Mouse (Mus musculus) liver, adult 2 months (tissue): Measurements from ENCODE around the gene Myo1d. TPM values are rescaled to one million over a fixed set of nuclear protein-coding genes. Genes with fewer than 3 reads are reported as not detected.
"Not testable (repeated sequence)": the region's sequence is repeated elsewhere in the genome, so short reads cannot be mapped to it uniquely, and the experiment has no call there.

Experiments used
- DNase-seq: peaks from one replicate; pipeline ENCODE4 v3.0.0-alpha.2; 2011; ENCODE audit warnings: low read depth, low spot score; ENCODE audit errors: extremely low read depth
- H3K27ac ChIP-seq: fragments of 200-500 bp; replicated peaks from 2 replicates; pipeline ENCODE4 v1.5.1; 2012; ENCODE audit warnings: low read depth, mild to moderate bottlenecking, control low read depth, inconsistent platforms, low read length; ENCODE audit not compliant: insufficient read depth
- H3K27me3 ChIP-seq: fragments of 200-500 bp; 2 replicates; pipeline ENCODE4 v1.6.1; 2012; ENCODE audit warnings: mild to moderate bottlenecking, moderate library complexity, low read length, inconsistent platforms; ENCODE audit not compliant: control insufficient read depth, insufficient read depth
- H3K36me3 ChIP-seq: fragments of 200-500 bp; 2 replicates; pipeline ENCODE4 v1.6.1; 2012; ENCODE audit warnings: low read length, inconsistent platforms; ENCODE audit not compliant: control insufficient read depth, insufficient read depth
- H3K4me1 ChIP-seq: fragments of 200-500 bp; 2 replicates; pipeline ENCODE4 v1.6.1; 2011; ENCODE audit warnings: low read length; ENCODE audit not compliant: control insufficient read depth, insufficient read depth
- H3K4me3 ChIP-seq: fragments of 200-500 bp; 2 replicates; pipeline ENCODE4 v1.5.1; 2011; ENCODE audit warnings: low read depth, mild to moderate bottlenecking, control low read depth, low read length, moderate library complexity; ENCODE audit not compliant: insufficient read depth
- H3K79me2 ChIP-seq: fragments of 200-500 bp; 2 replicates; pipeline ENCODE4 v1.6.1; 2012; ENCODE audit warnings: inconsistent platforms, mild to moderate bottlenecking, low read length, moderate library complexity; ENCODE audit not compliant: control insufficient read depth, insufficient read depth
- H3K9ac ChIP-seq: fragments of 200-500 bp; 2 replicates; pipeline ENCODE4 v1.6.1; 2012; ENCODE audit warnings: low read depth, mild to moderate bottlenecking, control low read depth, inconsistent platforms, low read length
- CTCF ChIP-seq: fragments of 200-500 bp; IDR thresholded peaks from 2 replicates; pipeline ENCODE4 v1.5.1; 2011; ENCODE audit warnings: low read depth, low read length, control low read depth
- POLR2A ChIP-seq: fragments of 200-500 bp; IDR thresholded peaks from 2 replicates; pipeline ENCODE4 v1.6.1; 2011; ENCODE audit warnings: low read length, control low read depth; ENCODE audit not compliant: insufficient read depth; ENCODE audit errors: extremely low read depth
- WGBS: fragments of 180-500 bp; shearing (Covaris S2); methylation state at CpG from one replicate; pipeline ENCODE4 v1.1.7; 2018; 5-methylcytosine and 5-hydroxymethylcytosine counted together
- polyA plus RNA-seq: library from polyadenylated mRNA; depleted of rRNA; stranded (reverse); fragments of >200 nt; gene quantifications from 2 replicates; pipeline ENCODE4 v1.2.3, GENCODE M21; 2012
- total RNA-seq: library from RNA; depleted of rRNA; stranded (reverse); fragments of >200 nt; gene quantifications from 2 replicates; pipeline ENCODE4 v1.2.3, GENCODE M21; 2014

The Myo1d gene
- total and polyA plus RNA-seq, 2 experiments: 5.2 to 6.8 TPM

GRCm38 (mm10) chr11:80476222-80477189 is 303.3 kb downstream of the Myo1d start, which contains the start of gene Cdk5r1:
Cdk5r1 (plus strand) TSS chr11:80477023.
- H3K36me3 ChIP-seq: peaks cover 12% of the 10 kb centered on the region
- DNase-seq: peak; percentile 50
- TF ChIP-seq POLR2A (no peak), CTCF (peak; percentile 47)
- no peaks in the 10 kb centered on the region for H3K27me3 ChIP-seq
- H3K9ac ChIP-seq: peak within 1 kb of the TSS; percentile 86
- peak within 1 kb of the TSS; percentile 85 for H3K4me3 ChIP-seq
- peaks cover 3% of the 10 kb centered on the region for H3K4me1 ChIP-seq
- peak within 1 kb of the TSS; percentile 54; the same call in 1 of the 2 replicates for H3K27ac ChIP-seq
- H3K79me2 ChIP-seq: no peaks in the 10 kb centered on the region
- 1% methylated on average over 87 of the region's 116 CpGs for WGBS

GRCm38 (mm10) chr11:80475544-80475943 is 304.3 kb downstream of the Myo1d start:
- H3K79me2 ChIP-seq: no peaks in the 10 kb centered on the region
- no peak overlapping the region for H3K9ac ChIP-seq
- DNase-seq: no peak
- H3K36me3 ChIP-seq: peaks cover 18% of the 10 kb centered on the region
- H3K4me3 ChIP-seq: no peak overlapping the region
- TF ChIP-seq CTCF (no peak), POLR2A (no peak)
- H3K27ac ChIP-seq: no peak overlapping the region
- H3K4me1 ChIP-seq: peaks cover 3% of the 10 kb centered on the region
- 79% methylated on average over 9 of the region's 9 CpGs for WGBS
- no peaks in the 10 kb centered on the region for H3K27me3 ChIP-seq

GRCm38 (mm10) chr11:80474846-80475245 is 305.0 kb downstream of the Myo1d start:
- Histone ChIP-seq H3K36me3 (peaks cover 25% of the 10 kb centered on the region), H3K4me1 (peaks cover 3% of the 10 kb centered on the region), H3K27me3 (no peaks in the 10 kb centered on the region), H3K4me3 (no peak overlapping the region), H3K9ac (no peak overlapping the region), H3K27ac (no peak overlapping the region), H3K79me2 (no peaks in the 10 kb centered on the region)
- WGBS: 41% methylated on average over 11 of the region's 11 CpGs
- TF ChIP-seq CTCF (no peak), POLR2A (no peak)
- peak; percentile 79 for DNase-seq

GRCm38 (mm10) chr11:80474175-80474691 is 305.6 kb downstream of the Myo1d start:
- WGBS: 57% methylated on average over 2 of the region's 2 CpGs
- TF ChIP-seq CTCF (0 out of 2 replicates have a peak, but pooled peaks have one; percentile 16), POLR2A (no peak)

GRCm38 (mm10) chr11:80471836-80472605 is 307.8 kb downstream of the Myo1d start:
- H3K4me1 ChIP-seq: peaks cover 3% of the 10 kb centered on the region
- H3K79me2 ChIP-seq: no peaks in the 10 kb centered on the region
- WGBS: 85% methylated on average over 16 of the region's 16 CpGs
- no peak overlapping the region for H3K27ac ChIP-seq
- no peak for DNase-seq
- H3K9ac ChIP-seq: no peak overlapping the region
- H3K27me3 ChIP-seq: no peaks in the 10 kb centered on the region
- H3K36me3 ChIP-seq: peaks cover 49% of the 10 kb centered on the region
- TF ChIP-seq POLR2A: no peak
- TF ChIP-seq CTCF: no peak
- H3K4me3 ChIP-seq: no peak overlapping the region

More at GRCm38 (mm10) chr11:80474175-80474691, 305.6 kb downstream of the Myo1d start:
- DNase-seq: peak; percentile 26
- no peak overlapping the region for H3K9ac ChIP-seq
- H3K4me1 ChIP-seq: peaks cover 3% of the 10 kb centered on the region
- H3K36me3 ChIP-seq: peaks cover 28% of the 10 kb centered on the region
- no peak overlapping the region for H3K4me3 ChIP-seq
- no peak overlapping the region for H3K27ac ChIP-seq
- no peaks in the 10 kb centered on the region for H3K27me3 ChIP-seq
- H3K79me2 ChIP-seq: no peaks in the 10 kb centered on the region

DNA sequence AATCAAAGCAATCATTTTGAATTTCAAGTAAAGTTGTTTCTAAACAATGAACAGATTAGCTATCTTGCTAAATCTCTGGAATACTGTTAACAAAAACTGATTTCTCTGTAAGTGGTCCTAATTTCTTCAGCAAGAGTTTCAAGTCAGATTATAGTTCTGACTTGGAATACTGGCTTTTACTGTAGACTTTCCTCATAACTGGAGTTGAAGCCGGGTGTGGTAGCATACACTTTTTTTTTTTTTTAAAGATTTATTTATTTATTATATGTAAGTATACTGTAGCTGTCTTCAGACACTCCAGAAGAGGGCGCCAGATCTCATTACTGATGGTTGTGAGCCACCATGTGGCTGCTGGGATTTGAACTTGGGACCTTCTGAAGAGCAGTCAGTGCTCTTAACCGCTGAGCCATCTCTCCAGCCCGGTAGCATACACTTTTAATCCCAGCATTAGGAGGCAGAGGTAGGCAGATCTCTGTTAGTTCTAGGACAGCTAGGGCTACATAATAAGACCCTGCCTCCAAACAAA is 316.2 kb downstream of the Myo1d start:
- not testable (repeated sequence) for H3K9ac ChIP-seq, DNase-seq, H3K27ac ChIP-seq, H3K4me1 ChIP-seq, H3K27me3 ChIP-seq, H3K79me2 ChIP-seq, H3K4me3 ChIP-seq
- H3K36me3 ChIP-seq: peaks cover 74% of the 10 kb centered on the region
- WGBS: 93% methylated on average over 4 of the region's 4 CpGs
